In genomic region chr2:65833421-65833820, GRCm38 (mm10) we compare ENCODE assay signal across 28 mouse cellular contexts. TPM values are rescaled to one million over a fixed set of nuclear protein-coding genes. Genes with fewer than 3 reads are reported as not detected.
DNase-seq lines count a peak whose midpoint lies in the region; ATAC-seq and TF ChIP-seq lines count a peak whose summit lies in the region.
"Had no signal": no experiment of that assay in that cellular context is flagged by ENCODE, and none has a peak within 500 bp of the region (broad histone marks: within the 10 kb centered on the region; RNA-seq: fewer than 3 reads in every experiment).

No protein-coding gene starts in this region.

- peak overlapping the region; percentile 31; the same call in 1 of the 2 replicates for H3K4me2 ChIP-seq in hindbrain, embryonic 13.5 days
- no peak overlapping the region for H3K4me2 ChIP-seq in hindbrain, embryonic 11.5 days (replicated peaks; ENCODE audit: low read depth, low read length)
- H3K4me2 ChIP-seq in lung, embryonic 14.5 days = no peak overlapping the region
- H3K4me2 ChIP-seq in forebrain, embryonic 16.5 days (ENCODE audit: low read length) = peak overlapping the region; percentile 33
- H3K4me2 ChIP-seq in neural tube, embryonic 15.5 days = peak overlapping the region; percentile 11; the same call in 1 of the 2 replicates
- H3K4me2 ChIP-seq: embryonic facial prominence, embryonic 12.5 days; limb, embryonic 12.5 days; liver, embryonic 15.5 days; midbrain, embryonic 11.5 days had no signal

- TF ChIP-seq CTCF in lung, embryonic 14.5 days (IDR thresholded peaks at IDR 0.05; ENCODE audit: low read depth) = no peak

- no peak overlapping the region for H3K27ac ChIP-seq in hindbrain, embryonic 13.5 days
- no peak overlapping the region for H3K27ac ChIP-seq in hindbrain, embryonic 11.5 days (ENCODE audit: low read depth, low read length)
- no peak overlapping the region for H3K27ac ChIP-seq in lung, embryonic 14.5 days (ENCODE audit: low read depth)
- peak overlapping the region; percentile 72 for H3K27ac ChIP-seq in forebrain, embryonic 16.5 days (ENCODE audit: low read length)
- no peak overlapping the region for H3K27ac ChIP-seq in neural tube, embryonic 15.5 days (replicated peaks)
- no peak overlapping the region for H3K27ac ChIP-seq in embryonic facial prominence, embryonic 10.5 days (replicated peaks)
- H3K27ac ChIP-seq: embryonic facial prominence, embryonic 12.5 days; left cerebral cortex, adult 2 months; limb, embryonic 12.5 days; liver, embryonic 15.5 days; stomach, postnatal 0 days had no signal

- H3K9me3 ChIP-seq in hindbrain, embryonic 13.5 days = no peaks in the 10 kb centered on the region
- H3K9me3 ChIP-seq in hindbrain, embryonic 11.5 days (ENCODE audit: control insufficient read depth, low read length) = no peaks in the 10 kb centered on the region
- H3K9me3 ChIP-seq in lung, embryonic 14.5 days (ENCODE audit: low read depth, low read length) = no peaks in the 10 kb centered on the region
- H3K9me3 ChIP-seq in forebrain, embryonic 16.5 days (ENCODE audit: control insufficient read depth, low read length) = no peaks in the 10 kb centered on the region
- H3K9me3 ChIP-seq in neural tube, embryonic 15.5 days (replicated peaks) = no peaks in the 10 kb centered on the region
- no peaks in the 10 kb centered on the region for H3K9me3 ChIP-seq in embryonic facial prominence, embryonic 10.5 days
- H3K9me3 ChIP-seq: embryonic facial prominence, embryonic 12.5 days; liver, embryonic 15.5 days had no signal

- H3K4me3 ChIP-seq in hindbrain, embryonic 13.5 days = no peak overlapping the region
- no peak overlapping the region for H3K4me3 ChIP-seq in hindbrain, embryonic 11.5 days (ENCODE audit: low read depth, low read length)
- no peak overlapping the region for H3K4me3 ChIP-seq in lung, embryonic 14.5 days (ENCODE audit: low read depth, low read length)
- H3K4me3 ChIP-seq in forebrain, embryonic 16.5 days (replicated peaks; ENCODE audit: low read length) = no peak overlapping the region
- H3K4me3 ChIP-seq in neural tube, embryonic 15.5 days (replicated peaks) = no peak overlapping the region
- H3K4me3 ChIP-seq in embryonic facial prominence, embryonic 10.5 days = no peak overlapping the region
- H3K4me3 ChIP-seq: embryonic facial prominence, embryonic 12.5 days; left cerebral cortex, adult 2 months; limb, embryonic 12.5 days; liver, embryonic 15.5 days had no signal

- H3K4me1 ChIP-seq in hindbrain, embryonic 13.5 days (replicated peaks) = peaks cover 3% of the 10 kb centered on the region; the same call in 1 of the 2 replicates
- no peaks in the 10 kb centered on the region for H3K4me1 ChIP-seq in hindbrain, embryonic 11.5 days (replicated peaks; ENCODE audit: control insufficient read depth, insufficient read depth, low read length)
- H3K4me1 ChIP-seq in lung, embryonic 14.5 days (ENCODE audit: insufficient read depth) = no peaks in the 10 kb centered on the region
- peaks cover 13% of the 10 kb centered on the region for H3K4me1 ChIP-seq in forebrain, embryonic 16.5 days (replicated peaks; ENCODE audit: control insufficient read depth, insufficient read depth, low read length)
- H3K4me1 ChIP-seq in neural tube, embryonic 15.5 days = peaks cover 8% of the 10 kb centered on the region; the same call in 1 of the 2 replicates
- H3K4me1 ChIP-seq in embryonic facial prominence, embryonic 10.5 days = peaks cover 7% of the 10 kb centered on the region; the same call in 1 of the 2 replicates
- H3K4me1 ChIP-seq: embryonic facial prominence, embryonic 12.5 days; limb, embryonic 12.5 days had no signal

- H3K27me3 ChIP-seq in hindbrain, embryonic 13.5 days = no peaks in the 10 kb centered on the region
- H3K27me3 ChIP-seq in hindbrain, embryonic 11.5 days (ENCODE audit: control insufficient read depth, insufficient read depth, low read length) = no peaks in the 10 kb centered on the region
- H3K27me3 ChIP-seq in lung, embryonic 14.5 days (ENCODE audit: insufficient read depth, low read length) = no peaks in the 10 kb centered on the region
- H3K27me3 ChIP-seq in forebrain, embryonic 16.5 days (replicated peaks; ENCODE audit: control insufficient read depth, insufficient read depth, low read length) = no peaks in the 10 kb centered on the region
- no peaks in the 10 kb centered on the region for H3K27me3 ChIP-seq in neural tube, embryonic 15.5 days (replicated peaks)
- no peaks in the 10 kb centered on the region for H3K27me3 ChIP-seq in embryonic facial prominence, embryonic 10.5 days (replicated peaks; ENCODE audit: low read depth, poor library complexity, severe bottlenecking)
- H3K27me3 ChIP-seq: embryonic facial prominence, embryonic 12.5 days; limb, embryonic 12.5 days; liver, embryonic 15.5 days had no signal

- H3K36me3 ChIP-seq in hindbrain, embryonic 13.5 days = no peaks in the 10 kb centered on the region
- no peaks in the 10 kb centered on the region for H3K36me3 ChIP-seq in hindbrain, embryonic 11.5 days (ENCODE audit: control insufficient read depth, insufficient read depth, low read length)
- no peaks in the 10 kb centered on the region for H3K36me3 ChIP-seq in lung, embryonic 14.5 days (ENCODE audit: insufficient read depth)
- H3K36me3 ChIP-seq in forebrain, embryonic 16.5 days (ENCODE audit: control insufficient read depth, insufficient read depth) = no peaks in the 10 kb centered on the region
- H3K36me3 ChIP-seq in neural tube, embryonic 15.5 days = no peaks in the 10 kb centered on the region
- no peaks in the 10 kb centered on the region for H3K36me3 ChIP-seq in embryonic facial prominence, embryonic 10.5 days (replicated peaks)
- H3K36me3 ChIP-seq: embryonic facial prominence, embryonic 12.5 days; limb, embryonic 12.5 days; liver, embryonic 15.5 days had no signal

- DNase-seq in hindbrain, embryonic 11.5 days (ENCODE audit: low spot score) = no peak
- peak; percentile 26 for DNase-seq in lung, embryonic 14.5 days
- no peak for DNase-seq in lung, adult 18-20 months
- no peak for DNase-seq in embryonic facial prominence, embryonic 10.5 days (ENCODE audit: low spot score)
- DNase-seq: adrenal gland, adult 2 months; adrenal gland, postnatal 36 days; B cell, adult 2 months; cerebellum, adult 8-10 months; cerebellum, postnatal 36 days; gastrocnemius, postnatal 10 days; heart, postnatal 14 days; kidney, postnatal 14 days; lung, postnatal 36 days; right cerebral cortex, postnatal 4 days; thymus, adult 18-20 months; thymus, postnatal 25 days had no signal

- no peak overlapping the region for H3K9ac ChIP-seq in hindbrain, embryonic 13.5 days
- no peak overlapping the region for H3K9ac ChIP-seq in hindbrain, embryonic 11.5 days (ENCODE audit: low read depth, low read length)
- H3K9ac ChIP-seq in lung, embryonic 14.5 days = no peak overlapping the region
- H3K9ac ChIP-seq in forebrain, embryonic 16.5 days (replicated peaks; ENCODE audit: low read depth, low read length) = no peak overlapping the region
- no peak overlapping the region for H3K9ac ChIP-seq in neural tube, embryonic 15.5 days (replicated peaks)
- H3K9ac ChIP-seq: embryonic facial prominence, embryonic 12.5 days; limb, embryonic 12.5 days; liver, embryonic 15.5 days had no signal

- ATAC-seq in hindbrain, embryonic 13.5 days (ENCODE audit: low FRiP score) = no peak
- no peak for ATAC-seq in hindbrain, embryonic 11.5 days (ENCODE audit: low FRiP score)
- no peak for ATAC-seq in lung, embryonic 14.5 days (ENCODE audit: insufficient read depth)
- peak; percentile 54 for ATAC-seq in forebrain, embryonic 16.5 days
- ATAC-seq in neural tube, embryonic 15.5 days (ENCODE audit: low FRiP score) = no peak
- ATAC-seq: intestine, embryonic 16.5 days had no signal

- WGBS in hindbrain, embryonic 13.5 days = 68% methylated on average over 7 of the region's 7 CpGs
- 85% methylated on average over 7 of the region's 7 CpGs for WGBS in hindbrain, embryonic 11.5 days
- 57% methylated on average over 7 of the region's 7 CpGs for WGBS in lung, embryonic 14.5 days
- WGBS in forebrain, embryonic 16.5 days = 33% methylated on average over 7 of the region's 7 CpGs
- WGBS in neural tube, embryonic 15.5 days = 59% methylated on average over 7 of the region's 7 CpGs
- 87% methylated on average over 7 of the region's 7 CpGs for whole genome bisulfite sequencing in embryonic facial prominence, embryonic 10.5 days

RNA-seq across cellular contexts. Expression of gene Csrnp3, which starts 12.1 kb away (rescaled TPM):
- polyA plus RNA-seq in hindbrain, embryonic 13.5 days (2015; fragmentation: Nextera tagmentation; extraction: Ambion mirVana) = 54.1 and 58.0 TPM in 2 replicates
- polyA plus RNA-seq in hindbrain, embryonic 11.5 days (2014; fragmentation: Nextera tagmentation; extraction: Ambion mirVana) = 17.3 and 32.3 TPM in 2 replicates
- 0.38 and 0.53 TPM in 2 replicates for polyA plus RNA-seq in lung, embryonic 14.5 days (2014; fragmentation: Nextera tagmentation; extraction: Ambion mirVana)
- 61.1 and 67.4 TPM in 2 replicates for polyA plus RNA-seq in forebrain, embryonic 16.5 days (2015; fragmentation: Nextera tagmentation; extraction: Ambion mirVana)
- 37.6 and 49.3 TPM in 2 replicates for polyA plus RNA-seq in neural tube, embryonic 15.5 days (2015; fragmentation: Nextera tagmentation; extraction: Ambion mirVana)
- 5.1 and 6.2 TPM in 2 replicates for polyA plus RNA-seq in embryonic facial prominence, embryonic 10.5 days (2016; fragmentation: Nextera tagmentation; extraction: Ambion mirVana)
- polyA plus RNA-seq: liver, adult 2 months; spleen, adult 2 months had no signal

Comparison
In these comparisons a context has a peak if more than half of its experiments do, and no peak if none do; other contexts are left out.
1. H3K4me2 ChIP-seq: peak in hindbrain, embryonic 13.5 days (single experiment), forebrain, embryonic 16.5 days (single experiment) and neural tube, embryonic 15.5 days (single experiment); none in hindbrain, embryonic 11.5 days (single experiment) and lung, embryonic 14.5 days (single experiment).